In genomic region chr5:23789078-23789612, GRCm38 (mm10) we compare ENCODE assay signal across 15 mouse cellular contexts. TPM values are rescaled to one million over a fixed set of nuclear protein-coding genes. Genes with fewer than 3 reads are reported as not detected.
DNase-seq lines count a peak whose midpoint lies in the region; ATAC-seq and TF ChIP-seq lines count a peak whose summit lies in the region.
"Had no signal": no experiment of that assay in that cellular context is flagged by ENCODE, and none has a peak within 500 bp of the region (broad histone marks: within the 10 kb centered on the region; RNA-seq: fewer than 3 reads in every experiment).

No protein-coding gene starts in this region.

- H3K9ac ChIP-seq in heart, adult 2 months (ENCODE audit: low read depth, low read length), result no peak overlapping the region
- no peak overlapping the region for H3K9ac ChIP-seq in liver, embryonic 15.5 days
- H3K9ac ChIP-seq: forebrain, embryonic 12.5 days had no signal

- intact Hi-C loops in heart, adult 2 months (cut with DNase I), result no loop called here

- H3K27me3 ChIP-seq in heart, adult 2 months (ENCODE audit: control insufficient read depth, insufficient read depth, low read length), result no peaks in the 10 kb centered on the region
- no peaks in the 10 kb centered on the region for H3K27me3 ChIP-seq in heart, embryonic 10.5 days (ENCODE audit: insufficient read depth, poor library complexity, severe bottlenecking)
- H3K27me3 ChIP-seq in liver, embryonic 15.5 days, result no peaks in the 10 kb centered on the region
- H3K27me3 ChIP-seq: forebrain, embryonic 12.5 days; lung, embryonic 15.5 days had no signal

- no peak overlapping the region for H3K4me3 ChIP-seq in heart, adult 2 months
- H3K4me3 ChIP-seq in heart, embryonic 10.5 days, result no peak overlapping the region
- peak overlapping the region; percentile 82 for H3K4me3 ChIP-seq in liver, embryonic 15.5 days (replicated peaks)

- no peaks in the 10 kb centered on the region for H3K36me3 ChIP-seq in heart, adult 2 months (ENCODE audit: control insufficient read depth, insufficient read depth, low read length)
- H3K36me3 ChIP-seq in heart, embryonic 10.5 days, result peaks cover 23% of the 10 kb centered on the region
- H3K36me3 ChIP-seq in liver, embryonic 15.5 days (replicated peaks), result peaks cover 39% of the 10 kb centered on the region

- TF ChIP-seq EP300 in heart, adult 2 months (IDR thresholded peaks at IDR 0.05; ENCODE audit: insufficient read depth, low read depth, low read length), result no peak

- TF ChIP-seq CTCF in heart, adult 2 months (IDR thresholded peaks at IDR 0.05), result 0 out of 2 replicates have a peak, but pooled peaks have one; percentile 16

- H3K9me3 ChIP-seq in heart, embryonic 10.5 days, result no peaks in the 10 kb centered on the region
- no peaks in the 10 kb centered on the region for H3K9me3 ChIP-seq in liver, embryonic 15.5 days (replicated peaks)
- H3K9me3 ChIP-seq: forebrain, embryonic 12.5 days; lung, embryonic 15.5 days had no signal

- no peak for DNase-seq in heart, adult 2 months
- no peak for DNase-seq in heart, embryonic 10.5 days (ENCODE audit: low spot score)
- DNase-seq in 3T3-L1 (ENCODE audit: low read depth, low spot score), result peak; percentile 22
- DNase-seq in c-Kit-positive CD71-positive TER-119-negative erythroid progenitor cells, embryonic 14.5 days (ENCODE audit: low read depth), result peak; percentile 67
- no peak for DNase-seq in urinary bladder, postnatal 4 days (ENCODE audit: low spot score in 2 of 2)
- no peak for DNase-seq in adrenal gland, adult 18-20 months (ENCODE audit: low spot score in 2 of 2)
- no peak for DNase-seq in adrenal gland, adult (ENCODE audit: inconsistent age in 2 of 2, low spot score in 1 of 2)
- DNase-seq: adrenal gland, postnatal 36 days; cerebellum, adult 11-12 months; gastrocnemius, postnatal 25 days; kidney, postnatal 4 days; thymus, adult 18-20 months had no signal

- 0 out of 2 replicates have a peak, but pooled peaks have one; percentile 13 for ATAC-seq in liver, embryonic 15.5 days (ENCODE audit: insufficient read depth)

- H3K4me1 ChIP-seq in heart, adult 2 months (ENCODE audit: control insufficient read depth, insufficient read depth, low read length), result peaks cover 3% of the 10 kb centered on the region; the same call in 1 of the 2 replicates
- H3K4me1 ChIP-seq in heart, embryonic 10.5 days, result peaks cover 14% of the 10 kb centered on the region
- H3K4me1 ChIP-seq in liver, embryonic 15.5 days (replicated peaks), result peaks cover 34% of the 10 kb centered on the region

- no peaks in the 10 kb centered on the region for H3K79me2 ChIP-seq in heart, adult 2 months (replicated peaks; ENCODE audit: control insufficient read depth, insufficient read depth, low read length)

- H3K27ac ChIP-seq in heart, adult 2 months, result no peak overlapping the region
- no peak overlapping the region for H3K27ac ChIP-seq in heart, embryonic 10.5 days
- H3K27ac ChIP-seq in liver, embryonic 15.5 days (replicated peaks), result peak overlapping the region; percentile 85
- H3K27ac ChIP-seq: forebrain, embryonic 12.5 days; lung, embryonic 15.5 days had no signal

- WGBS in heart, adult 2 months, result 81% methylated on average over 4 of the region's 4 CpGs
- WGBS in heart, embryonic 10.5 days, result 81% methylated on average over 4 of the region's 4 CpGs
- WGBS in liver, embryonic 15.5 days (ENCODE audit: insufficient replicate concordance), result 33% methylated on average over 4 of the region's 4 CpGs

- peak overlapping the region; percentile 84 for H3K4me2 ChIP-seq in liver, embryonic 15.5 days

- TF ChIP-seq POLR2A in heart, adult 2 months (IDR thresholded peaks at IDR 0.05; ENCODE audit: insufficient read depth, low read depth, low read length), result no peak

RNA-seq across cellular contexts. Expression of gene Rint1, which starts 1.6 kb away (rescaled TPM):
- 10 to 100 TPM; 12.9 to 14.7 TPM for total RNA-seq in heart, adult 2 months (2021)
- 6.9 and 13.6 TPM in 2 replicates for polyA plus RNA-seq in heart, adult 2 months (2012; rRNA removed)
- 31.6 and 33.2 TPM in 2 replicates for polyA plus RNA-seq in heart, embryonic 10.5 days (2016; fragmentation: Nextera tagmentation; extraction: Ambion mirVana)
- 16.5 and 18.9 TPM in 2 replicates for polyA plus RNA-seq in liver, embryonic 15.5 days (2015; fragmentation: Nextera tagmentation; extraction: Ambion mirVana)
- 10 to 100 TPM; 15.9 to 18.8 TPM for total RNA-seq in adrenal gland, adult 18-20 months (2021)

RNA-seq across cellular contexts. Expression of gene Pus7, which starts 5.6 kb away (rescaled TPM):
- total RNA-seq in heart, adult 2 months (2021), result 1 to 10 TPM; 8.2 to 8.5 TPM
- polyA plus RNA-seq in heart, adult 2 months (2012; rRNA removed), result 3.4 and 4.7 TPM in 2 replicates
- polyA plus RNA-seq in heart, embryonic 10.5 days (2016; fragmentation: Nextera tagmentation; extraction: Ambion mirVana), result 31.9 and 38.3 TPM in 2 replicates
- polyA plus RNA-seq in liver, embryonic 15.5 days (2015; fragmentation: Nextera tagmentation; extraction: Ambion mirVana), result 12.0 and 12.8 TPM in 2 replicates
- 10 to 100 TPM; 18.1 to 18.6 TPM for total RNA-seq in adrenal gland, adult 18-20 months (2021)

RNA-seq across cellular contexts. Expression of gene Tomm7, which starts 54.8 kb away (rescaled TPM):
- total RNA-seq in heart, adult 2 months (2021), result 100 to 1,000 TPM; 105 to 110 TPM
- 52.1 and 60.7 TPM in 2 replicates for polyA plus RNA-seq in heart, adult 2 months (2012; rRNA removed)
- polyA plus RNA-seq in heart, embryonic 10.5 days (2016; fragmentation: Nextera tagmentation; extraction: Ambion mirVana), result 97.3 and 108 TPM in 2 replicates
- polyA plus RNA-seq in liver, embryonic 15.5 days (2015; fragmentation: Nextera tagmentation; extraction: Ambion mirVana), result 49.5 and 59.8 TPM in 2 replicates
- total RNA-seq in adrenal gland, adult 18-20 months (2021), result 100 to 1,000 TPM; 119 to 133 TPM

Comparison
In these comparisons a context has a peak if more than half of its experiments do, and no peak if none do; other contexts are left out.
1. DNase-seq: peak in 3T3-L1 (single experiment) and c-Kit-positive CD71-positive TER-119-negative erythroid progenitor cells, embryonic 14.5 days (single experiment); none in heart, adult 2 months (0 of 2), heart, embryonic 10.5 days (single experiment), urinary bladder, postnatal 4 days (0 of 2), adrenal gland, adult 18-20 months (0 of 2) and adrenal gland, adult (0 of 2).